Mouse (Mus musculus) lung, postnatal 0 days (tissue): ENCODE data around the gene Cela3a.

Source experiments
- CTCF ChIP-seq: IDR thresholded peaks from 2 replicates; pipeline ENCODE4 v1.5.1; 2016; ENCODE audit warnings: antibody characterized with exemption, mild to moderate bottlenecking
- EP300 ChIP-seq: IDR thresholded peaks from 2 replicates; pipeline ENCODE4 v1.6.1; 2016; ENCODE audit warnings: antibody characterized with exemption, mild to moderate bottlenecking, control low read depth

GRCm38 (mm10) chr4:137380702-137381605, 28.6 kb downstream of the Cela3a start:
- TF ChIP-seq CTCF (no peak), EP300 (no peak)
